Mouse (Mus musculus) heart, postnatal 0 days (tissue): Measurements from ENCODE around the gene Gatad1.

Experiments
- CTCF ChIP-seq: IDR thresholded peaks from 2 replicates; pipeline ENCODE4 v1.5.1; 2016; ENCODE audit warnings: antibody characterized with exemption, control low read depth, low read depth
- EP300 ChIP-seq: IDR thresholded peaks from 2 replicates; pipeline ENCODE4 v1.6.1; 2016; ENCODE audit warnings: antibody characterized with exemption, low read depth

DNA sequence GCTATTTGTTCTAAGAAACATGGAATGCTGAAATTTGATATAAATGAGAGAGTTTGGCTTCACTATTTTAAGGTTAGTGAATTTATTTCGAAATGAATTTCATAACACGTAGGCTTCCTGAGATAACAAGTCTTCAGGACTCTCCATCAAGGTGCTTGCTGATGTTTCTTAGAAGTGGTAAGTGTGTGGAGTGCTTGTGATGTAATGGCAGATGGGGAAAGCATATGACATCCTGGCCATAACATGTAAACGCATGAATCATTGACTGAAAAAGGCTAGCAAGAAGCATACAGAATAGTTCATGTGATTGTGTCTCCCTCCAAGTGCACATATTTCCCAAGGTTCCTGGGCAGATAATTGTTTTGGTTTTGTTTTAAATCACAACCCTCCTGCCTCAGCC lies 56.2 kb downstream of the Gatad1 start:
- TF ChIP-seq CTCF (no peak), EP300 (no peak)
